Mouse (Mus musculus) embryo, embryonic 10 days (tissue): ENCODE data around the gene Gm10181.
"Not testable (repeated sequence)": the region's sequence is repeated elsewhere in the genome, so short reads cannot be mapped to it uniquely, and the experiment has no call there.

ENCODE experiments used
- DNase-seq: peaks from one replicate; pipeline ENCODE4 v3.0.0-alpha.2; 2015; ENCODE audit warnings: low spot score

Gm10181 gene

DNA sequence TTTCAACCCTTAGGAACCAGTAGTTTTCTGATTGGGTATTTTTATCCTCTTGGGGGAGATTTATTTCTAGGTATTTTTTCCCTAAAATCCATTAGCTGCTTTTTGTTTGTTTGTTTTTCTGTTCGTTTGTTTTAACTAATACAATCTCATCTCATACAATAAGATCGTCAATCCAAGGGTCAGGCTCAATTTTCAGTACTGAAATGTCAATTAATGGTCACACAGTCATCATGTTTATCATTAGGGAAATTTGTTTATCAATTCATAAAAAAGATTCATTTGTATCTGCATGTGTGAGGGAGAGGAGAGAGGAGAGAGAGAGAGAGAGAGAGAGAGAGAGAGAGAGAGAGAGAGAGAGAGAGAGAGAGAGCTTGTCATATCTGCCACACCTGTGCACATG, at the start of gene Gm10181:
Gene Gm10181 (plus strand): TSS at position 301 of the 400 bp plus-strand sequence.
- DNase-seq: no peak

DNA sequence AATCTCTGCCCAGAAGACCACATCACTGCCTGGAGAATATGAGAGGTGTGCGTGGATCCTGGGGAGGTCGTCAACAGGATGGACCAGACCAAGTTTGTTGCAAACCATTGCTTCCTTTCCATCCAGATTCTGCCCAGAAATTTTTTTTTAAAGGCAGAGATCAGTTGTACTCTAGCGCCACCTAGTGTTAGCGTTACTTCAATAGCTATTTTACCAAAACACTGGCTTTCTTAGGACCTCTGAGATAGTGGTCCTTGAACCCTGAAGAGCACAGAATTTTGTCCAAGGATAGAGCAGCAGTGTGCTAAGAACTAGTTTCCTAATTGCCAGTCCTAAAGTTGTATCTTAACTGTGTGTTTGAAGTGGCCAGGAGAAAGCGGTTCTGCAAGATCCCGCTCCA, 47.6 kb upstream of the Gm10181 start:
- DNase-seq: peak; percentile 83

DNA sequence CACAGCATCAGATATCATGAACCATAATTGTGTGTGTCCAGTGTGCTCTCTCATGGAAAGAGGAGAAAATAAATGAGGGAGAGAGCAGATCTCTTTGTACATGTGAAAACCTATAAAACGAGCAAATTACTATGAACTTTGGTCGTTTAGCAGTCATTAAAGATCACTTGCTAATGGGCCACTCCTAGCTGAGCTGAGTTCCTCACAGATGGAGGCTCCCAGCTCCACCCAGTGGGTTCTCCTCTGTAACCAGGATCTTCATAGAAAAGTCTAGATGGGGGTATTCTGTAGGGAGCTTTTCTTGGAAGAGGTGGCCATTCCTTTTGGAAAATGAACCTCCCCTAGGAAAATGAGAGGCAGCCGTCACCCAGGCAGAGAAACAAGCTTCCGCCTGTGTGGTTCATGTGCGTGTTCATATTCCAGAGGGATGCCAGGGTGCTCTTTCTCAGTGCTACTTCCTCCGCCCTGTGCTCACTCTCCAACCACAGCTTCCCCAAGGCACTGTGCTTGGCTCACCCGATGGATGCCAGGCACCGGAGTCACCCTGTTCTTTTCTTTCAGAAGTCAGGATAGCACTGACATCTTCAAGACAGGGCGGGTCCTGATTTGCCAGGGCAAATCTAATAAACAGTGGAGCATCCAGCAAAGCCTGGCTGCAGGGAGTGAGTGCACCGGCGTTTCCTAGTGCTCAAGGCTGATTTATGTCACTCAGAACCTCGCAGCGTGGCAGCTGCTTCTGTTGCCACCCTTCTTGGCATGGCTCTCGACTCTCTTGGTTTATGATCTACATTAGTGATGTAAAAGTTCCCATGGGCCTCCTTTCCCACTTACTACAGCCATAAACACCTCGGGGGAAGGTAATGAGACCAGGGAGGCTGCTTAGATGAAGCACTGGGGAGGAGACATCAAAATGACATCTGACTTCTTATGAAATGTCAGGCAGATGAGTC, 46.8 kb upstream of the Gm10181 start:
- no peak for DNase-seq

DNA sequence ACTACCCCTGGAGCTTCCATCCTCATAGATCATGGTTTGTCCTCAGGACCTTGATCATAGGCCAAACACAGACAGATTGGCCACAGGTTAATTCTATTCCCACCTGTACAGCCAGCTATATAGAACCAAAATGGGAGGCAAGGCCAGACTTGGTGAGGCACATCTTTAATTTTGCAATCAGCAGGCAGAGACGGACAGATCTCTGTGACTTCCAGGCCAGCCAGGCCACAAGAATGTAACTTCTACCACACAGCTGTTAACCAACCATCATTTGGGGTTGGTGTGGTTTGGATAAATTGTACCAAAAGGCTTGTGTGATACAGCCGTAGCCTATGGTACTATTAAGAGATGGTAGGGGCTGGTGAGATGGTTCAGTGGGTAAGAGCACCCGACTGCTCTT, 44.9 kb upstream of the Gm10181 start:
- DNase-seq: no peak

DNA sequence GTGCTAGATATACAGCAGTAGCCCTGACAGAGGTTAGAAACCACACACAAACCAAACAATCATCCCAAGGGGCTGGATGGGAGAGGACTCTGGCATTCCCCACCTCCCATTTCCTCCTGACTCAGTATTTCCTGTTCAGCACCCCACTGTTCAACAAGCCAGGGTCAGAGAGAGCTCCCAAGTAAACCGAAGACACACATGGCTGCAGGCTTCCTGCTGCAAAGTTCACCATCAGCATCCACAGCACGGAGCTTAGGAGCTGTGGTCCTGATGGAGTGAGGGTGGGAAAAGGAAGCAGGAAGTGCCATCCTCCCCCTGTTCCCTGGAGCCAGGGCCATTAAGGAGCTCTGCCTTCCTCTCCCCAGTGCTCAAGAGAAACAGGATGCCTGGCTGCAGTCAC, 40.9 kb upstream of the Gm10181 start:
- peak; percentile 11 for DNase-seq

DNA sequence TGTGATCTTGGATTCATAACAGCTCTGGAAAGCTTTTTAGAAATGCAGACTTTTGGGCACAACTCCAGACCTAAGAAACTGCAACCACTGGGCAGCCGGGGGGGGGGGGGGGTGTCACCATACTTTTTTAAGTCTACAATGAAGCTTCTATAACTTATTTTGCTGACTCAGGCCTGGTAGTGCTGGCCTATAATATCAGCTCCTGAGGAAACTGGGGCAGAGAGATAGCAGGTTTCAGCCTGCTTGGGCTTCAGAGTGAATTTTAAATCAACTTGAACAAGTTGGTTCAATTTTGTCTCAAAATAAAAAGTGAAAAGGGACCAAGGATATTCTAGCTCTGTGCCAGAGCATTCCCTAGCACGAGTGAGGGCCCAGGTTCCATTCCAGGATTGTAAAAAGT, 40.3 kb upstream of the Gm10181 start:
- no peak for DNase-seq

DNA sequence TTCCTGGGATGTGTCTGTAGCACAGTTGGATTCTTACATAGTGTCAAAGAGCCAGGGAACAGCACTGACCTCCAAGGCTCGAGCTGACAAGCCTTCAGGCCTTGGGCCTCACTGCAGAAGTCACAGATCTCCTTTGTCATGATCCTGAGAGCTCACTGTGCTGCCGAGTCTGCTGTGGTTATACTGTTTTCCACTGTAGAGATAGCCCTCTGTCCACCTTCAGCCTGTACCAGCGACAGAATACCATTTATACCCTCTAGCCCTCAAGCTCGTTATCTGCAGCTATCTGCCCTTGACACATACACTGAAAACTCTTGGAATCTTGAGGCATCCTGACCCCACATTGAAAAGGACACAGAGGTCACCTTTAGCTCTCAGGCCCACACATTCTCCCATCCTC, 37.3 kb upstream of the Gm10181 start:
- no peak for DNase-seq

DNA sequence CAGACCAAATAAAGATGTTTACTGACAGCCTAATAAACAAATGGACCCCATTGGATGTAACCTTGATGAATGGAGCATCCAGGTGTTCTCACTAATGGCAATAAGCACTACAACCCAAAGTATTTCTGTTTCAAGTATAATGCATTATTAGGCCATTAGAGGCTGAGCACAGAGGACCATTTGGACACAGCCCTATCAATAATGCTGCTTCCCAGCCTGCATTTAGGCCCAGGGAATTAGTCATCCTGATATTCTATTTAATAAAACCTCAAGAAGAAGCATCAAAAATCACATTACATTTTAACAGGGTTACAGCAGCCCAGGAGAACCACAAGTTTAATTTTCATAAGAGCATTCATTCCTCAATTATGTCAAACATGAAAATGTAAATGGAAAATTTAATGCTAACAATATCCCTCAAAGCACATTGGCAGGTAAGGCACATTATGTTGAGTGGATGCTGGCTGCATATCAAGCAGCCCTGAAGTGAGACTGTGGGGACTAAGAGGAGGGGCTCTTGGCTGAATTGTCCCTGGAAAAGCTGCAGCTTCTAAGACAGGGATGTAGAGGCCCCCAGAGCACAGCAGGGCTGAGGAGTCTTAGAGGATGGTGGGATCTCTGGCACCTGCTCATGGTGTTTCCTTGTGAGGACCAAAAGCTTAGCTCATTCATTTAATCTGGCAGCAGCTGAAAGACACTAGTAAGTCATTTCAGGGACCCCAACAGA, 33.4 kb upstream of the Gm10181 start:
- no peak for DNase-seq

DNA sequence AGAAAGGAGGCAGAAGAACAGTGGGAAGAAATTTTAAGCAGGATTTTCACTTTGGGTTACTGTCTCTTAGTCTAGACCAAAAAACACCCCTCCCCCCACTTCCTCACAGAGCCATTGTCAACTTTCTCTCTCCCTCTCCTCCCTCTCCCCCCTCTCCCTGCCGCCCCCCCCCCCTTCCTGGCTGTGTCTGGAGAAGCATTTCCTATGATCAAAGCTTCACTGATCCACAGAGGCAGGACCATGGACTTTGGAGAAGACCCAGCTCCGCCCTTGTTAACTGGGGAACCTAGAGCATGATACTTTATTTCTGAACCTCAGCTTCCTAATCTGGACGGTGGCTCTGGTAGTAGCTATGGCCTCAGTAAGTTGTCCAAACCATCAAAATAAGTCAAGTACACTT, 30.5 kb upstream of the Gm10181 start:
- DNase-seq: no peak

DNA sequence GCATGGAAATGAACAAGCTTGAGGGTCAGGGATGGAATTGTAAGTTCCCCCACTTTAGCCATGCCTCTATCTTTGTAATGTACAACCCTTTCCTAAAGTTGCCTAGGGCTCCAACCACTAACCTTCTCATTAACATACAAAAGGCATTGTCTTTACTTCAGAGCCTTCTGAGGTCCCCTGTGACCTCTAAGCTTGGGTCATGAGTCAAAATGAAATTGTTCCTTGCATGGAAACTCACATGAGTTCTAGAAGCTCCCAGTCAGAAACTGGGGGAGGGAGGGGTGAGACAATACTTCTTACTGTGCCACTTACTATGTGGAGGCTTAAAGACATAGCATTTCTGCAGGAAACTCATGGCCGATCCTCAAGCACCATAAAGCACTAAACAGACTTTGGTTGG, 16.6 kb upstream of the Gm10181 start:
- no peak for DNase-seq

DNA sequence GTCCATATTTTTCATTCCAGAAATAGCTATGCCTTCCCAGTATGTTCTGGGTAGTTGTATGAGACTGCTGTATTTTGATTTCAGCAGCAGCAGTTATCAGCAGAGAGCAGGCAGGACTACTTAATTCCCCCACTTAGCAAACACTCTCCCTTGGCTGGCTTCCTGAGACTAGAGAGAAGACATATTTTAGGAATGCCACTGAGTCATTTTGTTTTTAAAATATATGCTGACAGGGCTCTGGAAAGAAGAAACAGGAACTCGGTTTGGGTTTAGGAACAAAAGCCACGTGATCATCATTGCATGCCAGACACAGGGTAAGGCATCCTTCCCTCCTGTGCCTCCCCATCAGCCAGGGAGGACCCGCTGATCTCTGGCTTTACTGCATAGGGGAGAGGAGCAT, 13.2 kb upstream of the Gm10181 start:
- DNase-seq: no peak

DNA sequence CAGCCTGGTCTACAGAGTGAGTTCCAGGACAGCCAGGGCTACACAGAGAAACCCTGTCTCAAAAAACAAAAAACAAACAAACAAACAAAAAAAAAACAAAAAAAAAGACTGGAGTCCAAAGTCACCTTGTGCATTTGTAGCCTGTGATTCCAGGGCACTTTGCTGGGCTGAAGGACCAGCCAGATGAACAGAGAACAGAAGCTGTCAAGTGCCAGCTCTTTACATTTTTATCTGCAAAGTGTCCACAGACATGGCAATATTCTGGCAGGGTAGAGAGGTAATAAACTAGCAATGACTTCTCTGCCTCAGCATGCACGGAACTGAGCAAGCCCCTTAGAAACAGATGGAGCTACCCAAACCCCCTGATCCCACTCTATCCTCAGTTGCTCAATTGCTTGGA, 12.7 kb upstream of the Gm10181 start:
- DNase-seq: no peak

DNA sequence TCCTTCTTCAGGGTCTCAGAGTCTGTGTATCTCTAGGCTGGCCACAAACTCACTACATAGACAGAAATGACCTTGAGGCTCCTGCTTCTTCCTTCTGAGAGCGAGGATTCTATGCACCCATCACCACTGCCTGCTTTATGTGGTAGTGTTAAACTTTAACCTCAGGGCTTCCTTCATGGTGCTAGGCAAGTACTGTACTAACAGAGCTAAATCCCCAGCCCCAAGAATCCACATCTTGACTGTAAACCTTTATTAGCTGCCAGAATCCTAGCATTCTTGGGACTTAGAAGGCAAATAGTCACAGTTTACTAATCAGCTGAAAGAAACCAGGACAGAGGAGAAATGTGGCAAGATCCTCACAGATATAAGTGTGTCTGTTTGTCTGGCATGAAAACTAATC, 1.6 kb downstream of the Gm10181 start:
- DNase-seq: no peak

DNA sequence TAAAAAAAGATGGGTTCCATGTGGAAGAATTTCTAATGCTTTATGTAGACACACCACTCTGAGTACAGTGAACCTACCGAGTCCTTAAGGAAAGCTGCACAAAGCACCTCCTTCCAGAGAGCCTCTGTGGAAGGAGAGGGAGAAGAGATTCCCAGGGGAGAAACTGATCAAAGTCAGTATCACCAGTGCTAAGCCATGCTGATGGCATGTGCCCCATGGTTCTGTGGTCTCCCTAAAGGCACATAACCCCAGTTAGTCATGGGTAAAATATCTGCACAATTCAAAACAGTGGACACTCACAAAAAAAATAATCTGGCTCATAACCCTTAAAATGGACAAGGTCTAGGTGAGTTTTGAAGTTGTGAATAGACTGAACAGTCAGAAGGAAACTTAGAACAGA, 13.7 kb downstream of the Gm10181 start:
- no peak for DNase-seq

DNA sequence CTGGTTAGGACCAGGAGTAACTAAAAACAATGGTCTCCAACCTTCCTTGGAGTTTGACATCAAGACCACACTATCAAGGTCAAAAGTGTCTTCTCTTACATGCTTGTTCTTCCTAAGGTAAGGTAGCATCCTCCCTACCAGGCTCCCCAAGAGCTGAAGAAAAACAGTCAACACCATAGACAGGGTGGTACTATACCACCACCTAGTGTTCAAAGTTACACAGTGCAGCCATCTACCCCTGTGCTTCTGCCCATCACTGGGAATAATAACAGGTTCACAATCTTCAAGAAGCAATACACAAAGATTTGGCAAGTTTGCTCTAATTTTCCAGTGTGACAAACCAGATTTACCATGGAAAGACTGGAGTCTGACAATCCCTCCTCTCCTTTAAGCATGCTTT, 15.4 kb downstream of the Gm10181 start:
- peak; percentile 71 for DNase-seq

DNA sequence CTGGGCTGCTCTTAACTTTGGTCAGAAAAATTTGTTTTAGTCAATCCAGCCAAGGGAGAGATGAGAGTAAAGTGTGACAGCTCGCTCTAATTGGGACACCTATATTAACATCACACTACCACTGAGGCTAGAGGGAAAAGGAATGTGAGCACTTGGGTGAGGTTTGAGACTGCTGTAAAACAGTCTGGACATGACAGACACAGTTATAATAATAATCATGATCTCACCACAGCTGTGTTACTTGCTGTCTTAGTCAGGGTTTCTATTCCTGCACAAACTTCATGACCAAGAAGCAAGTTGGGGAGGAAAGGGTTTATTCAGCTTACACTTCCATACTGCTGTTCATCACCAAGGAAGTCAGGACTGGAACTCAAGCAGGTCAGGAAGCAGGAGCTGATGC, 34.4 kb downstream of the Gm10181 start:
- DNase-seq: not testable (repeated sequence)

DNA sequence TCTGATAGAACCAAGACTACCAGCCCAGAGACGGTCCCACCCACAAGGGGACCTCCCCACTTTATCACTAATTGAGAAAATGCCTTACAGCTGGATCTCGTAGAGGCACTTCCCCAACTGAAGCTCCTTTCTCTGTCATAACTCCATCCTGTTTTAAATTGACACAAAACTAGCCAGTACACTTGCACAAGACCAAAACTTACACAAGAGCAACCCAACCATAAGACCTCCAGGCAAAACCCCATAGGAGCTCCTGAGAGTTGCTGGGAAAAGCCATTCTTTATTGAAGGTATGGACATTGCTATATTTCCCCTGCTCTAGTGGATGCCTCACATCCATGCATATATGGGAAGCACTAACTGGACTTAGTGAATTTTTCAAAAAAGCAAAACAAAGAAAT, 34.8 kb downstream of the Gm10181 start:
- no peak for DNase-seq

DNA sequence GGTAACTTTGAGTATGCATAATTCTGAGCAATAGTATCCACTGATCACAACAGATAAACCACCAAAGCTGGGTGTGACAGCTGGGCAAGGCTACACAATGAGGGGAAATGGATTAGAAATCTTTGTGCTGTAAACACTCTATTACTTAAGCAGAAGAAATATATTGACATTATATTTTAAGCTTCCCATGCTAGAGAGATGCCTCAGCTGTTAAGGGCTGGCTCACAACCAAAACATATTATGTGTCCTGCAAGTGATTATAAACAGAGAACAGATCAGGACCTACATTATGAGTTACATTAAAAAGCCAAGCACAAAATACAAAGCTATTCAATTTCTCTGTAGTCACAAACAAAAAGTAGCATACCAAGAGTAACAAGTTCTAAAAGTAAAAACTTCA, 43.0 kb downstream of the Gm10181 start:
- no peak for DNase-seq

DNA sequence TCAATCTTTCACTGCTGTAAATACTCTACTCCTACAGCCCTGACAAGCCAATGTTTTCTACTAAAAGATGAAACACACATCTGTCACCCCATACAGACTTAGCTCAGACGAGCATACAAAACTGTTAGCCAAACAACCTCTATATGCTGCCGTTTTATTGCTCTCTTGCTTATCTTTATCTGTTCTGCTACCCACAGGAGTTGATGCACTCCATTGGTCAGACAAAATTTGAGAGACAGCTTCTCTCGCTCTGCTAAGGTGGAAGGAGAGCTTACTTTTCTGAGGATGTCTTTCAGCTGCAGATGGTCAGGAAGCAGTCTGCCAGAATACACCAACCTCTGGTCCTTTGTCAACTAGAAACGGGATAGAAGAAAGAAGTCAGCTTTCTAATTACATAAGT, 43.7 kb downstream of the Gm10181 start:
- DNase-seq: no peak

DNA sequence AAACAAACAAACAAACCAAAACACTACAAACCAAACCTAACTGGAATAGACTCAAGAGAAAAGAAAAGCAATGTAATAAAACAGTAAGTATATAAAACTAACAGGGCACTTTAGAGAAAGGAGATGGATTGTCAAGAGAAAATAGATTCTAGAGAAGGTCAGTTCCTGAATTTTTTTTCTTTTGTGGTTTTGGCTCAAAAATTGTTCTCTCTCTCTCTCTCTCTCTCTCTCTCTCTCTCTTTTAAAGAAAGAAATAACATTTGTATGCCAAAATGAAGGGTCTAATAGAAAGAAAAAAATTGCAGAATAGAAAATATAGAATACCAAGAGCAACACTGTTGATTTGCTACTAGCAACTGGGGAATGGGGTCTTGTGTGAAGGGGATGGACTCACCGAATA, 49.7 kb downstream of the Gm10181 start:
- no peak for DNase-seq
